Mouse (Mus musculus) gastrocnemius, postnatal 36 days (tissue): ENCODE measurements around the gene Lrr1. TPM values are rescaled to one million over a fixed set of nuclear protein-coding genes. Genes with fewer than 3 reads are reported as not detected.

Experiments used
- microRNA-seq, 2 experiments: library from miRNA; unstranded; fragments of <30 nt; microRNA quantifications; one replicate each; pipeline ENCODE4 v1.2.0; 2021
- total RNA-seq, 2 experiments: library from RNA; stranded (reverse); gene quantifications; 2 replicates each; pipeline ENCODE4 v1.2.3; 2021

Gene Lrr1
- total RNA-seq, 2 experiments from 2014 or later, result not detected

Small RNA genes within 50 kb of the gene (microRNA-seq; reads per million reads assigned to microRNA genes)
- 0 reads per million in 2 experiments for gene Gm47287
- gene Gm47295, result 1.4 to 3.0 reads per million in 2 experiments

Other genes with a start within 250 kb of the Lrr1 start
- gene Rps29, start 9.6 kb upstream of the Lrr1 start, total RNA-seq, result 100 to 1,000 TPM; 736 to 913 TPM
- 100 to 1,000 TPM; 256 to 308 TPM for gene Rpl36al, start 15.3 kb downstream of the Lrr1 start, total RNA-seq
- 1 to 10 TPM; 6.5 to 7.7 TPM for gene Mgat2, start 15.3 kb downstream of the Lrr1 start, total RNA-seq
- 1 to 10 TPM; 1.9 to 3.2 TPM for gene Gm49383, start 28.3 kb downstream of the Lrr1 start, total RNA-seq
- gene Dnaaf2, start 29.6 kb downstream of the Lrr1 start, total RNA-seq, result under 1 TPM; 0.33 to 0.44 TPM
- gene Gm49384, start 35.5 kb downstream of the Lrr1 start, total RNA-seq, result 1 to 10 TPM; 1.5 to 1.8 TPM
- gene Pole2, start 59.4 kb downstream of the Lrr1 start, total RNA-seq, result under 1 TPM; 0.30 to 0.33 TPM
- 10 to 100 TPM; 17.2 to 19.6 TPM for gene Klhdc1, start 72.4 kb downstream of the Lrr1 start, total RNA-seq
- 100 to 1,000 TPM; 102 to 105 TPM for gene Klhdc2, start 127.9 kb downstream of the Lrr1 start, total RNA-seq
- 10 to 100 TPM; 15.9 to 21.6 TPM for gene Nemf, start 188.4 kb downstream of the Lrr1 start, total RNA-seq
- gene Arf6, start 203.3 kb downstream of the Lrr1 start, total RNA-seq, result 10 to 100 TPM; 18.3 to 20.9 TPM
- gene Gm9887, start 203.6 kb downstream of the Lrr1 start, total RNA-seq, result not detected